Mouse (Mus musculus) embryonic stem cell, embryonic (primary cell): Measurements from ENCODE around the gene Numbl.

Experiments
- CTCF ChIA-PET, 4 experiments: fragments of 300-600 bp in 2 of 4; fragments of 350-600 bp in 2 of 4; sonication (Branson Sonifier 250); formaldehyde crosslinking; loops; one replicate each; lab custom pipeline; 2022; ENCODE audit warnings: inconsistent platforms in 2 of 4; lab: Charles Lee
- POLR2A ChIA-PET, 4 experiments: fragments of 300-600 bp in 2 of 4; fragments of 350-600 bp in 2 of 4; sonication (Branson Sonifier 250); formaldehyde crosslinking; loops; one replicate each; lab custom pipeline; 2022; ENCODE audit warnings: antibody characterized with exemption in 4 of 4, inconsistent platforms in 1 of 4; lab: Charles Lee

Numbl gene

DNA sequence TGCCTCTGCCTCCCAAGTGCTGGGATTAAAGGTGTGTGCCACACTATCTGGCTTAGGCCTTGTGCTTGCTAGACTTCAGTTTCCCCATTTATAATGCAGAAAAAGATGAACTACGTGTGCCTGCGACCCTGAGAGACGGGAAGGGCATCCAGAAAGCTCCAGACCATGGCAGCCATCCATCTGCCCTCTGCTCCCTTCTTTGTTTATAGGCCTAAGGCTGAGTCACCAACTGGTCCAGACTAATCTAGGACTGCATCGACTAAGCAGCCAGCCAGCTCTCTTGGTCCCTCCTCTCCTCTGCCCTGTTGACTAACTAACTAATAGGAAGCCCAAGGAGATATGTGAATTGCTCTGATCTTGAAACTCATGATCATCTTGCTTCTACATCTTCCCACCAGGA lies 37.7 kb downstream of the Numbl start:
- POLR2A ChIA-PET: interaction anchor here in 2 of 4 experiments (0.6 to 19.1 kb wide), 14 partner anchors 10 to 195 kb away, joined by 3 to 590 read pairs (median 4); partner anchors contain the start of gene Sertad1 (in 1 of the 2)
- CTCF ChIA-PET: interaction anchor here in 3 of 4 experiments (0.5 to 4.4 kb wide), 20 partner anchors 10 to 230 kb away, joined by 3 to 17 read pairs (median 4); no protein-coding TSS in a partner anchor

- POLR2A ChIA-PET: interaction anchor here in 2 of 4 experiments (0.6 to 19.1 kb wide), 15 partner anchors 9 to 194 kb away, joined by 3 to 590 read pairs (median 3); partner anchors contain the start of gene Sertad1 (in 1 of the 2)
- CTCF ChIA-PET: interaction anchor here in 3 of 4 experiments (0.6 to 4.4 kb wide), 19 partner anchors 11 to 392 kb away, joined by 3 to 17 read pairs (median 4); partner anchors contain the start of gene Zfp607b (in 1 of the 3)
Observed at GRCm38 (mm10) chr7:27296518-27296917, 38.3 kb downstream of the Numbl start.

DNA sequence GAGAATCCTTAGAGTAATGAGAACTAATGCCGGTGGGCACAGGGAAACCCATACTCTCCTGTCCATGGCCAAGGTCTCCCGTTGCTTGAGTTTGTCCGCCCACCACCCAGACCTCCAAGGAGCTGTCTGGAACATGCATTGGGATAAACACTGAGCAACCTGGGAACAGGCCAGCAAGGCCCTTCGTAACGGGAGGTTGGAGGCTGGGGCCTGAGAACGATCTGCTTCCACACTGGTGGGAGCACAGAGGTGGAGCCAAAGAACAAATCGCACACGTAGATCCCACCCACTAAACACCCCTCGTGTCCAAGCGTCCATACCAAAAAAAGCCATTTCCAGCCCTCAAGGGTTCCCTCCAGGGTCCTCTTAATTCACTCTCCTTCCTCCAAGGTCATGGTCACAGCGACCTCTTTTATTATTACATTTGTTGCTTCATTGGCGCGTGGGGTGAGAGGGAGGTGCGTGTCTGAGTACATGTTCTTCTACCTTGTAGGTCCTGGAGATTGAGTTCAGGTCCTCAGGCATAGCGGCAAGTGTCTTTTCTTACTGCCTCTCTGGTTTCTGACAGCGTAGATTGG lies 39.9 kb downstream of the Numbl start:
- CTCF ChIA-PET: interaction anchor here (0.6 to 4.4 kb wide), 8 partner anchors 9 to 110 kb away, joined by 3 to 17 read pairs (median 4); no protein-coding TSS in a partner anchor
- POLR2A ChIA-PET: interaction anchor here in 3 of 4 experiments (0.9 to 19.1 kb wide), 4 partner anchors 27 to 141 kb away, joined by 3 to 590 read pairs (median 4); no protein-coding TSS in a partner anchor

- ChIA-PET POLR2A (interaction anchor here in 2 of 4 experiments (1.4 to 19.1 kb wide), 4 partner anchors 13 to 97 kb away, joined by 3 to 590 read pairs (median 6); no protein-coding TSS in a partner anchor), CTCF (interaction anchor here in 2 of 4 experiments (0.6 to 4.4 kb wide), 2 partner anchors 13 to 1264 kb away, joined by 3 to 17 read pairs; no protein-coding TSS in a partner anchor)
Observed at GRCm38 (mm10) chr7:27298816-27299215, 40.6 kb downstream of the Numbl start.

GRCm38 (mm10) chr7:27300351-27300750 lies 42.1 kb downstream of the Numbl start:
- ChIA-PET CTCF (interaction anchor here in 3 of 4 experiments (1.0 to 6.1 kb wide), 7 partner anchors 10 to 388 kb away, joined by 3 to 68 read pairs (median 5); partner anchors contain the start of gene Zfp607b (in 1 of the 3)), POLR2A (interaction anchor here in 3 of 4 experiments (0.5 to 19.1 kb wide), 12 partner anchors 9 to 102 kb away, joined by 3 to 590 read pairs (median 5); partner anchors contain the start of genes Gm20479 (in 1 of the 3) and Shkbp1 (in 1 of the 3))

DNA sequence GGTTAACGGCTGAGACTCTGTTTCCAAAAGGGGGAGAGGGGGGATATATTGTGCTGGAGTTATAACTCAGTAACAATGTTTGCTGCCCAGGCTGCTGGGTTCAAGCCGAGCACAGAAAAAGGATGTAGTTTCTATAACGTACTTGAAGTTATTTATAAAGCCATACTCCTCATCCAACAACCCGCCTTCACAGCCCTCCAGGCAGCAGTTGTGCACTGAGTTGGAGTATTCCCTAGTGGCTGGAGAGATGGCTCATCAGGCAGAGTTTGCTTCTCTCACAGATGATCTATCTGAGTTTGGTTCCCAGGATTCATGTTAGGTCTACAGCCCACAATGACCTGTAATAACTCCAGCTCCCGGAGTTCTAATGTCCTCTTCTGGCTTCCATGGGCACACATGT lies 42.6 kb downstream of the Numbl start:
- ChIA-PET CTCF (interaction anchor here in 3 of 4 experiments (0.6 to 6.1 kb wide), 12 partner anchors 10 to 388 kb away, joined by 3 to 75 read pairs (median 6); partner anchors contain the start of gene Zfp607b (in 1 of the 3)), POLR2A (interaction anchor here in 3 of 4 experiments (0.5 to 19.1 kb wide), 10 partner anchors 9 to 102 kb away, joined by 3 to 590 read pairs (median 4); partner anchors contain the start of genes Gm20479 (in 1 of the 3) and Shkbp1 (in 1 of the 3))

GRCm38 (mm10) chr7:27302172-27302571 lies 43.9 kb downstream of the Numbl start:
- ChIA-PET POLR2A (interaction anchor here (0.5 to 19.1 kb wide), 43 partner anchors 9 to 206 kb away, joined by 3 to 590 read pairs (median 4); partner anchors contain the start of genes Shkbp1 (in 2 of the 4), BC024978 (in 1 of the 4), Gm20479 (in 1 of the 4) and Numbl (in 1 of the 4)), CTCF (interaction anchor here (0.5 to 8.1 kb wide), 136 partner anchors 8 to 387 kb away, joined by 3 to 75 read pairs (median 4); partner anchors contain the start of genes Itpkc (in 2 of the 4), Shkbp1 (in 2 of the 4), Blvrb (in 1 of the 4) and Coq8b (in 1 of the 4))

- CTCF ChIA-PET: interaction anchor here (0.6 to 8.1 kb wide), 11 partner anchors 19 to 114 kb away, joined by 3 to 100 read pairs (median 8); no protein-coding TSS in a partner anchor
- POLR2A ChIA-PET: interaction anchor here in 3 of 4 experiments (0.7 to 19.1 kb wide), 12 partner anchors 9 to 99 kb away, joined by 3 to 590 read pairs (median 5); partner anchors contain the start of gene Coq8b (in 1 of the 3)
Observed at GRCm38 (mm10) chr7:27305091-27305730, 47.0 kb downstream of the Numbl start.

- ChIA-PET CTCF (interaction anchor here (0.6 to 8.1 kb wide), 51 partner anchors 9 to 1941 kb away, joined by 3 to 100 read pairs (median 4); partner anchors contain the start of genes Gm20479 (in 1 of the 4) and Rab4b (in 1 of the 4)), POLR2A (interaction anchor here (0.5 to 19.1 kb wide), 42 partner anchors 10 to 1047 kb away, joined by 3 to 590 read pairs (median 3); partner anchors contain the start of genes Coq8b (in 1 of the 4), Dyrk1b (in 1 of the 4), Sertad3 (in 1 of the 4) and Shkbp1 (in 1 of the 4))
Observed at GRCm38 (mm10) chr7:27306161-27307160, 48.2 kb downstream of the Numbl start.

DNA sequence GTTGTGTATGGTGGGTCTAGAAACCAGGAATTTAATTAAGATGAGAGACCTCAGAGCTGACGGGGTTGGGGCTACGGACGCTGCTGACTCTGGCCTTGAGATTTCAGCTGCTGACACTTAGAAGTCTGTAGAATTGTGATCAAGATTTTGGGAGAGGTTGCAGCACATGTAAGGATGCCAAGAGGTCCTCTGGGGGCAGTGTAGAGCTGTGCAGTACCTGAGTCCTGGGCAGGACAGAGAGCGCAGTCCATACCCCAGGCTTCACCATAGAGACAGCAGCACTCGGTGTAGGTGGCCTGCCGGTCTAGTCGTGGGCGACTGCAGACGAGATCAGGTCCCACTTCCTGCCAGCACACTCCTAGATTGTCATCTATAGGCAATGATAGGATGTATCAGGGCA lies 49.3 kb downstream of the Numbl start:
- ChIA-PET POLR2A (interaction anchor here (0.5 to 19.1 kb wide), 35 partner anchors 8 to 343 kb away, joined by 3 to 590 read pairs (median 4); partner anchors contain the start of genes Shkbp1 (in 1 of the 4) and Sptbn4 (in 1 of the 4)), CTCF (interaction anchor here (0.6 to 8.1 kb wide), 39 partner anchors 9 to 367 kb away, joined by 3 to 100 read pairs (median 4); partner anchors contain the start of genes Numbl (in 1 of the 4), Rab4b (in 1 of the 4) and Shkbp1 (in 1 of the 4))

DNA sequence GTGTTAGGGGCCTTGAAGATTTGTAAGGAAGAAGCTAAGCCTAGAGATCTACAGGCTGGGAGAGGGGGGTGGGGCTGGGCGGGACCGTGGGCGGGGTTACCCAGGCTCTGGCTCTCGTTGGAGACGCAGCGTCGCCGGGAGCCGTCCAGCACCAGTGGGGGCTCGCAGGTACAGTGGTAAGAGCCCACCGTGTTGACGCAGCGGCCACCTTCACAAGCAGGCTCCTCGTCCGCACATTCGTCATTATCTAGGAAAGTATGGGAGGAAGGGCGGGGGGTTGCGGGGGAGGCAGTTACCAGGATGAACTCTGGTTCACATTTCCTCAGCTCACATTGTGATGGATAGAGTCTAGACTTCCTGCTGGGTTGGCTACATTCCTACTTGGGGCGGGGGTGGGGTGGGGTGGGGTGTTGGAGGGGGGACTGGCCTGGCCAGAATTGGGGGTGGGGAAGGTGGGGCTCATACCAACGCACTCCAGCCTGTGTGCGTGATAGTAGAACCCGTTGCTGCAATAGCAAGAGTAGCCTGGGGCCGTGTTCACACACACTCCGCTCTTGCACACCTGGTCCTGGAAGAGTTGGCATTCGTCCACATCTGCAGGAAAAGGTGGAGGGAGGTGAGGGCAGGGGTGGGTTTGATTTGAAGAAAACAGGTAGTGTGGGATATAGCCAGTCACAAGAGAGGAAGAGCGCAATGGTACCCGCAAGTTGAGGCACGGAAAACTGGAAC lies 50.8 kb downstream of the Numbl start:
- ChIA-PET CTCF (interaction anchor here (0.5 to 8.1 kb wide), 36 partner anchors 8 to 1371 kb away, joined by 3 to 100 read pairs (median 4); partner anchors contain the start of genes BC024978 (in 1 of the 4), Coq8b (in 1 of the 4), Map3k10 (in 1 of the 4) and Numbl (in 1 of the 4)), POLR2A (interaction anchor here in 3 of 4 experiments (0.5 to 19.1 kb wide), 63 partner anchors 7 to 1621 kb away, joined by 3 to 590 read pairs (median 4); partner anchors contain the start of genes Coq8b (in 2 of the 3), Rab4b (in 2 of the 3), Sertad1 (in 2 of the 3) and Akt2 (in 1 of the 3))

DNA sequence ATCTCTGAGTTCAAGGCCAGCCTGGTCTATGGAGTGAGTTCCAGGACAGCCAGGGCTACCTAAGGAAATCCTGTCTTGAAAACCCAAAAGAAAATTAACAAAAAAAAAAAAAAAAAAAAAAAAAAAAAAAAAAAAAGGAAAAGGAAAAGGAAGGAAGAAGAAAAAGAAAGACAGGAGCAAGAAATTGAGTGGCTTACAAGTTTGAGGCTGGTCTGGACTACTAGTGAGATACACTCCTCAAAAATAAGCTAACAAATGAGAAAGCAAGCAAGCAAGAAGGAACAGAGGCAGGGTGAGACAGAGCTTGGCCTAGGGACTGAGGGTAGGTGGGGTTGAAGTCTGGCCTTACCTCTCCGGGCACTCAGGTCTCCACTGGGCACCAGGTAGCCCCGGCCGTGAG lies 51.6 kb downstream of the Numbl start:
- ChIA-PET CTCF (interaction anchor here (0.5 to 7.8 kb wide), 18 partner anchors 9 to 379 kb away, joined by 3 to 100 read pairs (median 5); partner anchors contain the start of gene Zfp607b (in 1 of the 4)), POLR2A (interaction anchor here (0.6 to 19.1 kb wide), 55 partner anchors 7 to 542 kb away, joined by 3 to 590 read pairs (median 6); partner anchors contain the start of genes Sertad1 (in 2 of the 4), Coq8b (in 1 of the 4), Egln2 (in 1 of the 4) and Gm20479 (in 1 of the 4))

- CTCF ChIA-PET: interaction anchor here (0.5 to 7.8 kb wide), 18 partner anchors 8 to 379 kb away, joined by 3 to 100 read pairs (median 4); partner anchors contain the start of gene Zfp607b (in 1 of the 4)
- POLR2A ChIA-PET: interaction anchor here (0.6 to 19.1 kb wide), 58 partner anchors 8 to 542 kb away, joined by 3 to 590 read pairs (median 5); partner anchors contain the start of genes Sertad1 (in 2 of the 4), Coq8b (in 1 of the 4), Egln2 (in 1 of the 4) and Gm20479 (in 1 of the 4)
Observed at GRCm38 (mm10) chr7:27310306-27310705, 52.1 kb downstream of the Numbl start.

DNA sequence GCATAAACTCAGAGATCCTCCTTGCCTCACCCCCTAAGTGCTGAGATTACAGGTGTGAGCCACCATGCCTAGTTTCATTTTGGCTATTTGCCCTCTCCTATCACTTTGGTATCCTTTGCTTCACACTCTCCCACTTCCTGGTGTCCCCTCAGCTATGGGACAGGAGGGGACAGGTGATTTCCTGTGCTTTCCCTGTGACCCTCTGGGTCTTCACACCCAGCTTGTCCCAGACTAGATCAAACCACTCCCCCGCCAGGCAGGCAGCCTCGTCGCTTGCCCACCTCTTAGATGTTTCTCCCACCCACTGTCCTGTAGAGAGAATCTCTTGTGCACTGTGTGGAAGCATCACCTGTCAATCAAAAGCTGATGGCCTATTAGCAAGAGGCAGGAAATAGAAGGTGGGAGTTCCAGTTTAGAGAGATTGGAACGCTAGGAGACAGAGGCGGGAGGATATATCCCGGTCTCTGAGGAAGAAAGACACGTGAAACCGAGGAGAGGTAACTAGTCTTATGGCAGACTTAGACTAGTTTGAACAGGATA lies 52.8 kb downstream of the Numbl start:
- ChIA-PET POLR2A (interaction anchor here in 3 of 4 experiments (0.6 to 19.1 kb wide), 45 partner anchors 8 to 336 kb away, joined by 3 to 590 read pairs (median 4); partner anchors contain the start of genes Shkbp1 (in 2 of the 3), Gm21983 (in 1 of the 3), Mia (in 1 of the 3) and Numbl (in 1 of the 3)), CTCF (interaction anchor here (0.6 to 7.8 kb wide), 12 partner anchors 9 to 425 kb away, joined by 3 to 100 read pairs (median 4); partner anchors contain the start of gene Coq8b (in 1 of the 4))
